Mouse (Mus musculus): ENCODE measurements around the gene Gm5134.

DNA sequence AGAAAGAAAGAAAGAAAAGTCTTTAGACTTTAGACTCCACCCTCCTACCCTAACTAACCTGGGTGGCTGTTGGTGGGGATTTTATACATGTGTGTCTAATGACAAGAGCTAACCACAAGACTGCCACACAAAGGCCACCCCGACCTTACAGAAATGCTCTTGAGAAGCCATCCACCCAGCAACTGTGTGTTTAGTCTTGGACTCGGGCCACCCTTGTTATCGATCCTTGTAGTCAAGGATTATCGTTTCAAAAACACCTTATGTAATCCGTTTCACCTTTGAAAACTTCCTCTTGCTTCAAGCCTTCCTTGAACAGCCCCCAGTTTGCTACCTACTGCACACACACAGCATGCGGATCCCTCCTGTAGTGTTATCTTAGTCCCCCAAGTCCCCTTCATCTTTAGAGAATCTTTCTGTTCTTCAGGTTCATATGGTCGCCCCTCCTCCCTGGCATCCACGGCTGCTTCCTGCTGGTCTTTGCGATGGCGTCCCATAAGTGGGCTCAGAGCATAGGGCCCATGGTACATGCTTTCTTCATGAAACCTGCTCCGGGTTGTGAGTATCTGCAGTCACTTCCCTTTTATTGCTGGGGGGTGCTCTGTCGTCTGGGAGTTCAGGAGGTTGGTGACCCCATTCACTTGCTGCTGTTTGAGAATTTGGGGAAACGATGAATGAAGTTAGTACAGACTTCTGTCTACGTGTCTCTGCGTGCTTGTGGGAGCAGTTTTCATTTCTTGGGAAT lies 11.4 kb upstream of the Gm5134 start, which contains the start of gene Vpreb3:
- no peak for TF ChIP-seq POLR2A (IDR thresholded peaks at IDR 0.05; ENCODE audit: low read depth, low read length)
- TF ChIP-seq CTCF (conservative IDR thresholded peaks at IDR 0.05 in 1 of 2, IDR thresholded peaks at IDR 0.05 in 1 of 2; ENCODE audit: low read depth in 2 of 2, low read length in 2 of 2): no peak
- no peak for TF ChIP-seq ETS1 (conservative IDR thresholded peaks at IDR 0.05; ENCODE audit: low read depth, low read length)
- no peak for TF ChIP-seq HCFC1 (IDR thresholded peaks at IDR 0.05; ENCODE audit: low read depth, low read length)
- no peak for TF ChIP-seq MAX (IDR thresholded peaks at IDR 0.05; ENCODE audit: low read length)
- no peak for TF ChIP-seq USF1 (IDR thresholded peaks at IDR 0.05; ENCODE audit: low read depth, low read length)
- TF ChIP-seq EP300 (IDR thresholded peaks at IDR 0.05; ENCODE audit: low read length): no peak

Data from CH12.LX (cell line).